Mouse (Mus musculus) C2C12 (cell line): Measurements from ENCODE around the gene Pja2. TPM values are rescaled to one million over a fixed set of nuclear protein-coding genes. Genes with fewer than 3 reads are reported as not detected.

Experiments
- H3K27me3 ChIP-seq: one replicate; pipeline ENCODE4 v1.6.1; 2011; ENCODE audit not compliant: control insufficient read depth, insufficient read depth, insufficient read length
- H3K36me3 ChIP-seq: one replicate; pipeline ENCODE4 v1.6.1; 2011; ENCODE audit not compliant: control insufficient read depth, insufficient read depth
- H3K4me3 ChIP-seq: one replicate; pipeline ENCODE4 v1.5.1; 2011; ENCODE audit warnings: mild to moderate bottlenecking, control low read depth; ENCODE audit not compliant: poor library complexity, insufficient read depth, severe bottlenecking
- H3K79me2 ChIP-seq: one replicate; pipeline ENCODE4 v1.6.1; 2011; ENCODE audit not compliant: control insufficient read depth, insufficient read depth
- H3K79me3 ChIP-seq: one replicate; pipeline ENCODE4 v1.6.1; 2011; ENCODE audit warnings: low read depth, control low read depth
- H3ac ChIP-seq: one replicate; pipeline ENCODE3; 2011; ENCODE audit warnings: low read depth; ENCODE audit not compliant: control insufficient read depth, insufficient read length
- CEBPB ChIP-seq: IDR thresholded peaks from one replicate; pipeline ENCODE4 v1.6.1; 2011; ENCODE audit warnings: low read depth, mild to moderate bottlenecking, control low read depth, moderate library complexity
- CTCF ChIP-seq: IDR thresholded peaks from one replicate; pipeline ENCODE4 v1.5.1; 2011; ENCODE audit not compliant: control insufficient read depth, insufficient read depth, insufficient read length
- FOSL1 ChIP-seq: IDR thresholded peaks from one replicate; pipeline ENCODE4 v1.8.0; 2011; ENCODE audit warnings: mild to moderate bottlenecking, low read length; ENCODE audit not compliant: poor library complexity, insufficient read depth, severe bottlenecking
- MAX ChIP-seq: IDR thresholded peaks from one replicate; pipeline ENCODE4 v1.6.1; 2011; ENCODE audit warnings: mild to moderate bottlenecking, control low read depth
- MYOD1 ChIP-seq: IDR thresholded peaks from one replicate; pipeline ENCODE4 v1.6.1; 2011; ENCODE audit warnings: low read depth; ENCODE audit not compliant: control insufficient read depth, insufficient read length
- MYOG ChIP-seq: IDR thresholded peaks from one replicate; pipeline ENCODE4 v1.6.1; 2011; ENCODE audit not compliant: control insufficient read depth, insufficient read length; ENCODE audit errors: extremely low read depth
- USF1 ChIP-seq: IDR thresholded peaks from one replicate; pipeline ENCODE4 v1.6.1; 2011; ENCODE audit warnings: low read depth, mild to moderate bottlenecking, control low read depth, moderate library complexity
- polyA plus RNA-seq: library from polyadenylated mRNA; unstranded; fragments of >200 nt; fragmentation: generic; extraction: Trizol; gene quantifications from one replicate; pipeline ENCODE4 v1.2.1, GENCODE M21; 2012; ENCODE audit warnings: missing spikeins

The Pja2 gene
- polyA plus RNA-seq, 1 experiment: 16.2 TPM

GRCm38 (mm10) chr17:64276666-64277065 is 55.0 kb downstream of the Pja2 start:
- no peak for TF ChIP-seq CTCF
- no peak for TF ChIP-seq FOSL1
- no peak for TF ChIP-seq MYOD1
- TF ChIP-seq MYOG: no peak
- TF ChIP-seq USF1: no peak
- TF ChIP-seq MAX: no peak
- no peak for TF ChIP-seq CEBPB
- Histone ChIP-seq H3K36me3 (peaks cover 16% of the 10 kb centered on the region), H3K4me3 (no peak overlapping the region), H3K79me2 (no peaks in the 10 kb centered on the region), H3K79me3 (no peaks in the 10 kb centered on the region), H3ac (no peak overlapping the region), H3K27me3 (no peaks in the 10 kb centered on the region)

DNA sequence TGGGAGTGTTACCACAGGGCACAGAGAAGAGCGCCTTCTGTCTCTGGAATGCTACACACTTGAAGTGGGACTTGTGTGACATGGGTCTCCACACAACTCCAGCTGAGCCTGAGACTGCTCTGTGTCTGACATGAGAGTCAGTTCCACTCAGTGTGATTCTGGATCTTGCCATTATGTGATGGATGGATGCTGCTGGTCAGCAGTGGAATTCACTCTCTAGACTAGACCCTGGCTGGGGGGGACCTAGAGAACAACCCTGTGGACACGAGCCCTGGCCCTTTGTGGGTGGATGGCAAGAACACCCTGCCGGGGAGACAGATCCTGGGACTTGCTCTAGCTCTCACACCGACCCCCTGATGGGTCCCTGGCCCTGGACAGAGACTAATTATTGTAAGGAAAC is 56.5 kb downstream of the Pja2 start:
- Histone ChIP-seq H3ac (no peak overlapping the region), H3K27me3 (no peaks in the 10 kb centered on the region), H3K79me2 (no peaks in the 10 kb centered on the region), H3K79me3 (no peaks in the 10 kb centered on the region), H3K4me3 (no peak overlapping the region), H3K36me3 (peaks cover 16% of the 10 kb centered on the region)
- no peak for TF ChIP-seq USF1
- no peak for TF ChIP-seq MYOG
- no peak for TF ChIP-seq MAX
- no peak for TF ChIP-seq CEBPB
- TF ChIP-seq MYOD1: no peak
- TF ChIP-seq FOSL1: no peak
- no peak for TF ChIP-seq CTCF

GRCm38 (mm10) chr17:64274341-64275105 is 57.2 kb downstream of the Pja2 start:
- H3K27me3 ChIP-seq: no peaks in the 10 kb centered on the region
- no peaks in the 10 kb centered on the region for H3K79me2 ChIP-seq
- H3K4me3 ChIP-seq: no peak overlapping the region
- TF ChIP-seq CEBPB (no peak), MYOG (no peak), CTCF (no peak), MAX (no peak), MYOD1 (no peak), FOSL1 (no peak), USF1 (no peak)
- no peaks in the 10 kb centered on the region for H3K79me3 ChIP-seq
- no peak overlapping the region for H3ac ChIP-seq
- H3K36me3 ChIP-seq: peaks cover 16% of the 10 kb centered on the region

DNA sequence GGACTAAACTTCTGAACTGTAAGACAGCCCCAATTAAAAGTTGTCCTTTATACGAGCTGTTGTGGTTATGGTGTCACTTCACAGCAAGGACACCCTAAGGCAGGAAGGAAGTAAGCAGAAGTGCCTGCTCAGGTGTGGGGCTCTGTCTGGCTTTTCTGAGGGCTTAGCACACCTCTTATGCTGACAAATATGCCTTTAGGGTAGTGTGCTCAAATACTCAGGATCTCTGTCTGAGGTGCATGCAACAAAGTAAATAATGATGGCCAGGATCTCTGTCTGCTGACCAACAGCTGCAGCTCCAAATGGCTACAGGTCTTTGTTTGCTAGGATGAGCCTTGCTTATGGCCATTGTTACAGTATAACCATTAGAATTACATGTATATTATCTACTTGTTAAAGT is 71.1 kb downstream of the Pja2 start:
- Histone ChIP-seq H3K4me3 (no peak overlapping the region), H3K36me3 (no peaks in the 10 kb centered on the region), H3K79me3 (no peaks in the 10 kb centered on the region), H3K79me2 (no peaks in the 10 kb centered on the region), H3K27me3 (no peaks in the 10 kb centered on the region), H3ac (no peak overlapping the region)
- no peak for TF ChIP-seq FOSL1
- TF ChIP-seq MAX: no peak
- no peak for TF ChIP-seq CEBPB
- TF ChIP-seq USF1: no peak
- no peak for TF ChIP-seq CTCF
- no peak for TF ChIP-seq MYOG
- no peak for TF ChIP-seq MYOD1

GRCm38 (mm10) chr17:64248246-64248645 is 83.5 kb downstream of the Pja2 start:
- Histone ChIP-seq H3K4me3 (no peak overlapping the region), H3K27me3 (no peaks in the 10 kb centered on the region), H3K79me2 (no peaks in the 10 kb centered on the region), H3ac (no peak overlapping the region), H3K79me3 (no peaks in the 10 kb centered on the region), H3K36me3 (no peaks in the 10 kb centered on the region)
- TF ChIP-seq MAX: no peak
- TF ChIP-seq CEBPB: no peak
- no peak for TF ChIP-seq MYOG
- TF ChIP-seq CTCF: no peak

- no peaks in the 10 kb centered on the region for H3K79me3 ChIP-seq
- H3ac ChIP-seq: no peak overlapping the region
- no peaks in the 10 kb centered on the region for H3K27me3 ChIP-seq
- no peak overlapping the region for H3K4me3 ChIP-seq
- H3K36me3 ChIP-seq: no peaks in the 10 kb centered on the region
- H3K79me2 ChIP-seq: no peaks in the 10 kb centered on the region
- no peak for TF ChIP-seq CEBPB
- no peak for TF ChIP-seq MAX
- no peak for TF ChIP-seq MYOD1
- no peak for TF ChIP-seq CTCF
- TF ChIP-seq USF1: no peak
- TF ChIP-seq MYOG: no peak
- no peak for TF ChIP-seq FOSL1
These were observed 88.8 kb downstream of the Pja2 start for GRCm38 (mm10) chr17:64242898-64243297.
